Mouse (Mus musculus) left cerebral cortex, adult 11 months (tissue): ENCODE data around the gene Tdp1.
"Not testable (repeated sequence)": the region's sequence is repeated elsewhere in the genome, so short reads cannot be mapped to it uniquely, and the experiment has no call there.

ENCODE experiments used
- DNase-seq: peaks from one replicate; pipeline ENCODE4 v3.0.0; 2022; ENCODE audit warnings: low spot score

Gene Tdp1

GRCm38 (mm10) chr12:99958068-99959060 is 74.0 kb downstream of the Tdp1 start:
- DNase-seq = no peak

DNA sequence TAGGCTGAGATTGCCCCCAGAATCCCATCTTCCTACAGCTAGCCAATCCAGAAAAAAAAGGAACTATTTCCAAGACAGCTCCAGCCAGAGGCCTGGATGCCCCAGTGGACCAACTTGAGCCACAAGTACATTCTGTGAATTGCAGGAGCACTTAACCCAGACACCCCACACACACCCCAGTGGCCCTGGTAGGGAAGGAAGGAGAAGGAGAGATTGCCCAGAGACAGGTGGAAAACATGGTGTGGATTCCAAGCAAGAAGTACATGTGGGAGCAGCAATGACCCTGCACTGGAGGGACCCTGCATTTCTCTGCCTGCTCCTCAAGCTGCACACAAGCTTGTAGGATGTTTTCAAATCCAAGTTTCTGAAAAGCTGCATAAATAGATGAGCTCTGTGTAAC is 75.0 kb downstream of the Tdp1 start:
- no peak for DNase-seq

DNA sequence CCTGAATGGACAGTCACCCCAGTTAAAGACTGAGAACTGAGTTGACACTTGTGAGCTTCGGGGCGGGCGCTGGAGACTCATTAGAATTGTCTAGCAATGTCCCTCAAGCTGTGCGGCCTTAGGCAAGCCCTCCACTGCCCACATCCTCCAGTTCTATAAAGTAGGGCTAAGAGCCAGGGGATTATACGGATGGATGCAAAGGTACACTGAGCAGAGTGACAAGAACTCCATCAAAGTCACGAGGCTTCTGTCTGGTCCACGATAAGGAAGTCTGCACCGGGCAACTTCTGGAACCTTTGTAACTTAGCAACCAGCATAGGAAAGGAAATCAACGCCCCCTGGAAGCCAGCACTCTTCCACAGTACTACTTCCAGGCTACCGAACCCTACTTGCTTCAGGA is 75.6 kb downstream of the Tdp1 start:
- no peak for DNase-seq

- DNase-seq = no peak
These were observed 76.4 kb downstream of the Tdp1 start for GRCm38 (mm10) chr12:99960675-99961074.

- DNase-seq = peak; percentile 77
These were observed 80.2 kb downstream of the Tdp1 start, which contains the start of gene Kcnk13 for GRCm38 (mm10) chr12:99964301-99965202. Gene Kcnk13 (plus strand): TSS chr12:99964499.

DNA sequence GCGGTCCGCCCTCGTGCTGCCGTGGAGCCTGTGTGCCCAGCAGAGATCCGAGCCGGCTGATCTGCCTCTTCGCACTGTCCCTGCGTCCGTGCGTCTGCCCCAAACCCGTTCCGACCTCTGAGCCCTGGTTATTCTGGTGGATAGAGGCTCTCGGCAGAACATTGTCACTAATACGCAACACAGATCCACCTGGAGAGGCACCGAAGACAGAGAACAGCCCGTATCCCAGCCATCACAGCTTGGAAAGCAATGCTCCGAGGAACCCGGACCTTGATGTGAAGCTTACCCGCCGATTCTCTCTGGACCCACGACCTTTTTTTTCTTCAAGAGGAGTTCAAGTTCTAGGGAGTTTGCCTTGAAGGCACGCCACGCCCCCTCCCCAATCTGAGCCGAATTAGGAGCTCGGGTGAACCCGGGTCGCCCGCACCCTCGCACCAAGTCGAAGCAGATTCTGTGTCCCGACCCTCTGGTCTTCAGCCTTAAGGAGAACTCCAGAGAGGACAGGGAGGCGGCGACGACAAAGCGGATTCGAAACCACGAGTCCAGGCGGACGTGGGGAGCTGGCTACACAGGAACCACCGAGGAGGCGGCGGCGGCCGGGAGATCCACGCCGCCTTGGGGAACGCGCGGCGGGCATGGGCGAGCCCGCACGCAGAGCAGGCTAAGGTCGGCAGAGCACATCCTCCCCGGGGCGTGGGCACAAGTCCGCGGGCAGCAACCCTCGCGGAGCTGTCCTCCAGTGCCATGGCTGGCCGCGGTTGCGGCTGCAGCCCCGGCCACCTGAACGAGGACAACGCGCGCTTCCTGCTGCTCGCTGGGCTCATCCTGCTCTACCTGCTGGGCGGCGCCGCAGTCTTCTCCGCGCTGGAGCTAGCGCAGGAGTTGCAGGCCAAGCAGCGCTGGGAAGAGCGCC is 81.1 kb downstream of the Tdp1 start:
- DNase-seq = no peak

DNA sequence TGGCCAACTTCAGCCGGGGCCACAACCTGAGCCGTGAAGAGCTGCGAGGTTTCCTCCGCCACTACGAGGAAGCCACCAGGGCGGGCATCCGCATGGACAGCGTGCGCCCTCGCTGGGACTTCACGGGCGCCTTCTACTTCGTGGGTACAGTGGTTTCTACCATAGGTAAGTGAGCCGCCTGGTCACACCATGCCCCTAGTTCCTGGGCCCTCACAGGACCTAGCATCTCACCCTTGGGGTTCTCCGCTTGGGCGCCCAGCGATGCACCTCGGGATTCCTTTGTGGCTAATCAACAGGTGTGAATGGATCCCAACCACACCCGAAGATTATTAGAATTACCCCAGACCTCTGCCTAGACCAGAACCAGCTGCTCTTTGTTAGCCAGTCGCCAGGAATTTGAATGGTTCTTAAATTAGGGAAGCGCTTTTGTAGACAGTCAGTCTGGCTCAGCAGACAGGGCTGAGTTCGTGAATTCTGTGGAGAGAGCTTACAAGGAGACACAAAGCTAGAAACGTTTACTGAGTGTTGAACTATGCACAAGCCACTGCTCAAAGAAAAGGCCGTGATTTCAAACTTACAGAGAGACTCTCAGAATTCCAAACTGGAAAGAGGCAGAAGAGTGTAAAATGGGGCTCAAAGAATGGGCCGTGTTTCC is 81.9 kb downstream of the Tdp1 start:
- no peak for DNase-seq

DNA sequence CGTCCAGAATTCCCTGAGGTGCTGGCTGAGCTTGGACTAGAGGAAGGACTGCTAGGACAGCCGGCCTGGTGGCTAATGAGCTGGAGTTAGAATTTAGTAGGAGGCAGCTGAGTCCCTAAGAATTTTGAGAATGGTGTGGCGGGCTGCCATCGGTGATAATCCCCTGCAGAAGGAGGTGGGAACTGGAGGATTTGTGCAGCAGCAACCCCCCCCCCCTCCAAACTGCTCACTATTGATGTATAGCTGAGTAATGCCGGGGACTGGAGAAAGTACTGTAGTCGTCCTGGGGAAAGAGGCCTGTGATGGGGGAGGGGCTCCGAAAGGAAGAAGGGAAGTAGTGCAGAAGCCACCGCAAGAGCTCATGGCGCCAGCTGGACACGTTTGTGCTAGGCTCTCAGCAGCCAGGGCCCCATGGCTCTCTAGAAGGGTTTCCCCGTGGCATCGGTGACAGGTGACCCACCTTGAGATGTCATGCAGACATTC is 82.6 kb downstream of the Tdp1 start:
- no peak for DNase-seq

GRCm38 (mm10) chr12:99969906-99970305 is 85.6 kb downstream of the Tdp1 start:
- DNase-seq = no peak

DNA sequence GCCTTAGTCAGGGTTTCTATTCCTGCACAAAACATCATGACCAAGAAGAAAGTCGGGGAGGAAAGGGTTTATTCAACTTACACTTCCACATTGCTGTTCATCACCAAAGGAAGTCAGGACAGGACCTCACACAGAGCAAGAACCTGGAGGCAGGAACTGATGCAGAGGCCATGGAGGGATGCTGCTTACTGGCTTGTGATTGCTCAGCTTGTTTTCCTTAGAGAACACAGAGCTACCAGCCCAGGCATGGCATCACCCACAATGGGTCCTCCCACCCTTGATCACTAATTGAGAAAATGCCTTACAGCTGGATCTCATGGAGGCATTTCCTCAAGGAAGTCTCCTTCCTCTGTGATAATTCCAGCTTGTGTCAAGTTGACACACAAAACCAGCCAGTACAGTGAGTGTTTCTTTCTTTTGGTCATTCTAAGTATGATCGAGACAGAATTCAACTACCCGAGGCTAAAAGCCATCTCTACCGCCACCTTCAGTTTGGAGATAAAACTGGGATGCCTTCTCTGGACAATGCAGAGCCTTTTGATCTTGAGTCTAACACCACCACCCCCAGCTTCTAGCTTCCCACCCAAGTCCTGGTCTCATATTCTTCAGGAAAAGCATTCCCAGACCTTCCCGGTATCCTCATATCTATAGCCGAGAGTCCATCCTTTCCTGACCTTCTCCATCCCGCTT is 87.0 kb downstream of the Tdp1 start:
- DNase-seq = not testable (repeated sequence)

GRCm38 (mm10) chr12:99972825-99973224 is 88.5 kb downstream of the Tdp1 start:
- DNase-seq = no peak

DNA sequence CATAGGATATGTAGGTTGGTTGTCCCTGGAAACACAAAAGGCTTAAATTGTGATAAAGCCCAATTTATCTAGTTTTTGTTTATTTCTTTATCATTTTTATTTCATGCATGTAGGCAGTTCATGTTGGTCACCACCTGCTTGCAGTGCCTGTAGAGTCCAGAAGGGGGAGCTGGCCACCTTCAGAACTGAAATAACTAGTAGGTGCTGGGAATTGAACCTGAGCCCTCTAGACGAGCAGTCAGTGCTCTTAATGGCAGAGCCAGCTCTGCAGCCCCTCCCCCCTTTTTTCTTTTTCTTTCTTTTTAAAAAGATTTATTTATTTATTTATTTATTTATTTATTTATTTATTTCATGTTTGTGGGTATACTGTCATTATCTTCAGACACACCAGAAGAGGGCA is 89.3 kb downstream of the Tdp1 start:
- no peak for DNase-seq

GRCm38 (mm10) chr12:99979541-99979940 is 95.2 kb downstream of the Tdp1 start:
- no peak for DNase-seq

GRCm38 (mm10) chr12:99986797-99987196 is 102.5 kb downstream of the Tdp1 start:
- DNase-seq = no peak

DNA sequence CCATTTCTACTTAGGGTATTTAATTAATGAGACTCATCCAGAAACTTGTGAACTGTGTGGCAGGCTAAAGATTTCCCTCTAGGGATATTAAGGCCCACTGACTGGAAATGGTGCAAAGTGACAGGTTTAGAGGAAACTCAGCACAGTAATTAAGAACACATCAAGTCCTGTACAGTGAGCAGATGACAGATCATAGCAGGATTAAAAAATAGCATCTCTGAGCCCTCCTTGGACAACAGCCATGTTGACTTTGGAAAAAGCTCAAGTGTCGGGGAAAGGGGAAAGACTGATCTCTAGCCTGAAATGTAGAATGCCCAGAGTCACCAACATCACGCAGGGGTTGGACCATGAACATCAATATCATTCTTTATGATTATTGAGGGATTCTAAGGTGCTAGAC is 103.8 kb downstream of the Tdp1 start:
- no peak for DNase-seq

DNA sequence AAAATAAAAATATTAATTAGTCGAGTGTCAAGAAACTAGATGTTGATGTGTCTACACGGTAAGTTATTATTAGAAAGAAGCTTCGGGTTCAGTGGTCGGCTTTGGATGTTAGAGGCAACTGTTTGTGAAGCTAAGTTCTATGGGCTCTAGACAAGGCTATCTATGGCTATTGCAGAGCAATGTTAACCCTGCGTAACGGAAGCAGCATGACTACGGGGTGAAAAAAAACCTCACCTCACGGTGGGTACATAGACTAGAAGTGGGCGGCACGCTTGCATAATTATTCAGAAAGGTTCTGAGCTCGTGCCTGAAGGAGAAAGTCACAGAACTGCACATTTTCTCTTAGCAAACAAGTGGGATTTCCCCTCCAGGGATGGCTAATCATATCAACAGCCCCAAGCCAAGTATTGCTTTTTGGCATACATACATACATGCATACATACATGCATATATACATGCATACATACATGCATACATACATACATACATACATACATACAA is 108.1 kb downstream of the Tdp1 start:
- DNase-seq = no peak

DNA sequence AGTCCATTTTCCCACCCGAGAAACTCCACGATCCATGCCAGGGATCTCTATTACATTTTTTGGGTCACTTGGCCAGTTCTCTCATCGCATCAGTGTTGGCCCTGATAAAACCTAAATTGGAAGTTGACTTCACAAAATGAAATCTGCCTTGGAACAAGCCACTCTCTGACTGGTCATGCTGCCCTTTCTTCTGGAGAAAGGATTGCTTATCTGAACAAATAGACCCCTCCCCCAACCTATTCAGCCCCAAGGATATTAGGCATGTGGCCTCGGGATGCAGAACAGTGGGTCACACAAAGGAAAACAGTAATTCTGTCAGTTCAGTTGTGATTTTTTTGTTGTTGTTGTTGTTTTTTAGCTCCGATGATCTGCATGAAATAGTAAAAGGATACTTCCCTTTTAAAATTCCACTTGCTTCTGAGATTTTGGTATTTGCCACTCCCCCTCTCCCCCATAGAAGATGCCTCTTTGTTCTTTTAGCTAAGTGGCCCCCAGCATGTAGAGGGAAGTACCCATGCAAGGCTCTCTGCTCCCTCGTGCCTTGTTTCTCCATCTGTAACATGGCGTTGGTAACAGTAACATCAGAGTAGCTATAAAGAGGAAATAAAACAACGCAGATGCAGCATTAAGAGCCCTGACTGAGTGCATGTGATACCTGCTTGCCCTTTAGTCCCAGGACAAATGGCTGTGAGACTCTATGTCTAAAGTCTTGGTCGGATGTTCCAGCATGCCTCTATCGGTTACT is 109.0 kb downstream of the Tdp1 start:
- DNase-seq = no peak

DNA sequence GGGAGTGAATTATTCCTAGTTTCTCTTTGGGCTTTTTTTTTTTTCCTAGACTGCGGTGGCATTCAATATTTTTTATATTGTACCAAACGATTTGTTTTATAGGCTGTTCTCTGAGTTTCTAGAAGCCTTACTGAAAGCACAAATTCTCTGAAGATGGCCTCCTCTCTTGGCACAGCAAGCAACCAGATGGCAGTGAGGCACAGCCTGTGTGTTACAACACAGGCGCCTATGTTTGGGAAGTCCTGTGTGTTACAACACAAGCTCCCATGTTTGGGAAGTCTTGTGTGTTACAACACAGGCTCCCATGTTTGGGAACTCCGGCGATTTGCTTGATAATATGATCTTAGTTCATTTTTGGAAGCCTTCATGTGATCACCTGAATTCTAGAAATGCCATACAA is 111.6 kb downstream of the Tdp1 start:
- no peak for DNase-seq

DNA sequence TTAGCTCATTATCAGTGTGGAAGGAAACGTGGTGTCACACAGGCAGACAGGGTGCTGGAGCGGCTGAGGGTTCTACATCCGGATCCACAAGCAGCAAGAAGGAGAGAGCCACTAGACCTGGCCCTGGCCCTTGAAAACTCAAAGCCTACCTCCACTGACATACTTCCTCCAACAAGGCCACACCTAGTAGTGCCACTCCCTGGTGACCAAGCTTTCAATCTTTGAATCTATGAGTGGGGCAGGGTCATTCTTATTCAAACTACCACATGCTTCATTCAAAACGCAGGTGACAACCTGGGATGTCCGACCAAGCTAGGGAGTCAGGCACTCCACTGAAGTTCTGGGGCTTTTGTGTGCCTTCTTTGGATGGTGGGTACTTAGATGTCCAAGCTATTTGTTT is 115.4 kb downstream of the Tdp1 start:
- no peak for DNase-seq
